Mouse (Mus musculus): ENCODE data around the gene Gm20388. TPM values are rescaled to one million over a fixed set of nuclear protein-coding genes. Genes with fewer than 3 reads are reported as not detected.

Gene Gm20388
- total RNA-seq, 2 experiments from 2014 or later, result 1.9 to 2.0 TPM

GRCm38 (mm10) chr8:123781256-123781655 is 3870.6 kb downstream of the Gm20388 start:
- DNase-seq, result no peak

GRCm38 (mm10) chr8:123783525-123784249 is 3873.0 kb downstream of the Gm20388 start:
- DNase-seq, result peak; percentile 87

- DNase-seq, result peak; percentile 24
Observed at GRCm38 (mm10) chr8:123786166-123786565, 3875.5 kb downstream of the Gm20388 start.

GRCm38 (mm10) chr8:123786644-123787043 is 3876.0 kb downstream of the Gm20388 start:
- DNase-seq, result no peak

GRCm38 (mm10) chr8:123787254-123787897 is 3876.7 kb downstream of the Gm20388 start:
- no peak for DNase-seq

- DNase-seq, result peak; percentile 47
Observed at GRCm38 (mm10) chr8:123788416-123789170, 3878.0 kb downstream of the Gm20388 start.

GRCm38 (mm10) chr8:123789461-123789860 is 3878.8 kb downstream of the Gm20388 start:
- DNase-seq, result no peak

- DNase-seq, result peak; percentile 95
Observed at GRCm38 (mm10) chr8:123789970-123790369, 3879.3 kb downstream of the Gm20388 start.

GRCm38 (mm10) chr8:123791101-123791844 is 3880.6 kb downstream of the Gm20388 start:
- no peak for DNase-seq

GRCm38 (mm10) chr8:123791845-123792225 is 3881.2 kb downstream of the Gm20388 start:
- no peak for DNase-seq

- DNase-seq, result peak; percentile 29
Observed at GRCm38 (mm10) chr8:123793900-123794299, 3883.3 kb downstream of the Gm20388 start.

GRCm38 (mm10) chr8:123794766-123795165 is 3884.1 kb downstream of the Gm20388 start:
- DNase-seq, result no peak

- peak; percentile 64 for DNase-seq
Observed at GRCm38 (mm10) chr8:123796758-123797157, 3886.1 kb downstream of the Gm20388 start.

GRCm38 (mm10) chr8:123797928-123798327 is 3887.3 kb downstream of the Gm20388 start:
- no peak for DNase-seq

GRCm38 (mm10) chr8:123799434-123799833 is 3888.8 kb downstream of the Gm20388 start:
- no peak for DNase-seq

GRCm38 (mm10) chr8:123799885-123800284 is 3889.2 kb downstream of the Gm20388 start:
- DNase-seq, result no peak

- DNase-seq, result no peak
Observed at GRCm38 (mm10) chr8:123800867-123801266, 3890.2 kb downstream of the Gm20388 start.

- no peak for DNase-seq
Observed at GRCm38 (mm10) chr8:123801538-123801937, 3890.9 kb downstream of the Gm20388 start.

- DNase-seq, result no peak
Observed at GRCm38 (mm10) chr8:123803639-123804038, 3893.0 kb downstream of the Gm20388 start.

- DNase-seq, result no peak
Observed at GRCm38 (mm10) chr8:123804586-123804985, 3893.9 kb downstream of the Gm20388 start.

GRCm38 (mm10) chr8:123805209-123805717 is 3894.6 kb downstream of the Gm20388 start:
- DNase-seq, result no peak
